Mouse (Mus musculus): ENCODE measurements at regions not wholly inside any gene's neighbourhood (a gene's known extent, or its start where the extent isn't known, plus 50 kb on each side); places are given as distances from the start of the nearest gene placed in this dataset.

GRCm38 (mm10) chr14:105684826-105685465 lies 211.7 kb downstream of the Spry2 start:
- no peak for TF ChIP-seq CTCF (conservative IDR thresholded peaks at IDR 0.05; ENCODE audit: low read length)
- no peak for TF ChIP-seq NANOG (IDR thresholded peaks at IDR 0.05; ENCODE audit: borderline replicate concordance, low read length)
